Comparison of ENCODE assay signal across 11 mouse cellular contexts in the genomic region with DNA sequence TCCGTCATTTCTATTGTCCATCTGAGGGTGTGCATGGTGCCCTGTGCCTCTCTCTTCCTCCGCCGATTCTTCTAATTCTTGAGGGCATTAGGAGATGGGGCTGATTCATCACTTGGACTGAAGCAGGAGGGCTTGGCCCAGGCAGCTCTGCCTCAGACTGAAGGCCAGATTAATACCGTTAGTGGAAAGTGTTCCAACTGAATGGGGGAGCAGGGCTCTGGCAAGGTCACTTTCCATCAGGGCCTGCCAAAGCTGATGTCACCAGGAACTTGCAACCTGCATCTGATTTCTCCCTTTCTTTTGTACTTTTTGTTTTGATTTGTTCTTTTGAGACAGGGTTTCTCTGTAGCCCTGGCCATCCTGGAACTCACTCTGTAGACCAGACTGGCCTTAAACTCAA.
DNase-seq lines count a peak whose midpoint lies in the region; ATAC-seq and TF ChIP-seq lines count a peak whose summit lies in the region.
"Had no signal": no experiment of that assay in that cellular context is flagged by ENCODE, and none has a peak within 500 bp of the region (broad histone marks: within the 10 kb centered on the region; RNA-seq: fewer than 3 reads in every experiment).

No protein-coding gene starts in this region.

- DNase-seq in limb, embryonic 14.5 days (ENCODE audit: low spot score): peak; percentile 84
- DNase-seq in limb, embryonic 10.5 days (ENCODE audit: low spot score): no peak
- peak; percentile 64 to 77 for DNase-seq in cerebellum, postnatal 25 days
- DNase-seq in heart, postnatal 0 days (ENCODE audit: low spot score): peak; percentile 66
- DNase-seq in testis, postnatal 14 days (ENCODE audit: low spot score): peak; percentile 77
- DNase-seq in right cerebral cortex, adult 18-20 months: no peak
- DNase-seq in layer of hippocampus, adult 18-20 months (ENCODE audit: low spot score in 2 of 2): no peak
- DNase-seq: retina, postnatal 1 day had no signal

- TF ChIP-seq EP300 in heart, postnatal 0 days (IDR thresholded peaks at IDR 0.05; ENCODE audit: low read depth): no peak

- H3K9ac ChIP-seq in limb, embryonic 14.5 days (ENCODE audit: low read depth, low read length, severe bottlenecking): no peak overlapping the region
- no peak overlapping the region for H3K9ac ChIP-seq in heart, postnatal 0 days (replicated peaks; ENCODE audit: low read depth, low read length)
- H3K9ac ChIP-seq: lung, embryonic 15.5 days had no signal

- no peak overlapping the region for H3K4me2 ChIP-seq in limb, embryonic 14.5 days (replicated peaks; ENCODE audit: low read depth, low read length, severe bottlenecking)
- H3K4me2 ChIP-seq in heart, postnatal 0 days (ENCODE audit: low read depth, low read length): no peak overlapping the region
- H3K4me2 ChIP-seq: lung, embryonic 15.5 days had no signal

- no peak overlapping the region for H3K4me3 ChIP-seq in limb, embryonic 14.5 days (replicated peaks; ENCODE audit: low read length)
- no peak overlapping the region for H3K4me3 ChIP-seq in limb, embryonic 10.5 days
- H3K4me3 ChIP-seq in heart, postnatal 0 days (ENCODE audit: low read depth, low read length): no peak overlapping the region
- H3K4me3 ChIP-seq: lung, embryonic 15.5 days had no signal

- no peak for ATAC-seq in limb, embryonic 14.5 days (ENCODE audit: low FRiP score, low read depth)
- ATAC-seq in heart, postnatal 0 days (ENCODE audit: insufficient read depth, low read depth): peak; percentile 69
- ATAC-seq in megakaryocyte progenitor cell, adult 5-6 weeks (replicated peaks; ENCODE audit: poor library complexity): no peak
- ATAC-seq: inflammation-experienced regulatory T-cells, adult 6 months had no signal

- no peak for TF ChIP-seq CTCF in heart, postnatal 0 days (IDR thresholded peaks at IDR 0.05; ENCODE audit: low read depth)

- H3K27me3 ChIP-seq in limb, embryonic 14.5 days (ENCODE audit: control insufficient read depth, insufficient read depth, low read length): no peaks in the 10 kb centered on the region
- no peaks in the 10 kb centered on the region for H3K27me3 ChIP-seq in limb, embryonic 10.5 days (ENCODE audit: low read depth, poor library complexity, severe bottlenecking)
- no peaks in the 10 kb centered on the region for H3K27me3 ChIP-seq in heart, postnatal 0 days (ENCODE audit: control insufficient read depth, insufficient read depth, low read length)
- H3K27me3 ChIP-seq: lung, embryonic 15.5 days had no signal

- H3K4me1 ChIP-seq in limb, embryonic 14.5 days (ENCODE audit: control insufficient read depth, insufficient read depth, low read length): no peaks in the 10 kb centered on the region
- no peaks in the 10 kb centered on the region for H3K4me1 ChIP-seq in limb, embryonic 10.5 days
- H3K4me1 ChIP-seq in heart, postnatal 0 days (ENCODE audit: control insufficient read depth, insufficient read depth): peaks cover 6% of the 10 kb centered on the region; the same call in 1 of the 2 replicates

- no peak for TF ChIP-seq POLR2A in limb, embryonic 14.5 days (IDR thresholded peaks at IDR 0.05; ENCODE audit: borderline replicate concordance, extremely low read depth, insufficient read depth, insufficient read length)

- H3K27ac ChIP-seq in limb, embryonic 14.5 days (replicated peaks; ENCODE audit: low read depth, low read length): 0 out of 2 replicates have a peak overlapping the region, but pooled peaks have one; percentile 34
- H3K27ac ChIP-seq in limb, embryonic 10.5 days: no peak overlapping the region
- peak overlapping the region; percentile 59 for H3K27ac ChIP-seq in heart, postnatal 0 days (ENCODE audit: low read depth)
- H3K27ac ChIP-seq: lung, embryonic 15.5 days had no signal

- no peaks in the 10 kb centered on the region for H3K36me3 ChIP-seq in limb, embryonic 14.5 days (ENCODE audit: control insufficient read depth, insufficient read depth, low read length)
- no peaks in the 10 kb centered on the region for H3K36me3 ChIP-seq in limb, embryonic 10.5 days
- no peaks in the 10 kb centered on the region for H3K36me3 ChIP-seq in heart, postnatal 0 days (replicated peaks; ENCODE audit: control insufficient read depth, insufficient read depth, low read length)
- H3K36me3 ChIP-seq: lung, embryonic 15.5 days had no signal

- 76% methylated on average over 4 of the region's 4 CpGs for WGBS in limb, embryonic 14.5 days
- 85% methylated on average over 4 of the region's 4 CpGs for WGBS in limb, embryonic 10.5 days
- 45% methylated on average over 4 of the region's 4 CpGs for WGBS in heart, postnatal 0 days

- H3K9me3 ChIP-seq in limb, embryonic 14.5 days (ENCODE audit: control insufficient read depth, low read length): no peaks in the 10 kb centered on the region
- no peaks in the 10 kb centered on the region for H3K9me3 ChIP-seq in limb, embryonic 10.5 days (replicated peaks)
- H3K9me3 ChIP-seq in heart, postnatal 0 days (replicated peaks; ENCODE audit: control insufficient read depth, low read length): 0 out of 2 replicates have a peak, but pooled peaks cover 5% of the 10 kb centered on the region
- H3K9me3 ChIP-seq: lung, embryonic 15.5 days had no signal

Comparison
In these comparisons a context has a peak if more than half of its experiments do, and no peak if none do; other contexts are left out.
1. DNase-seq: peak in limb, embryonic 14.5 days (single experiment), cerebellum, postnatal 25 days (2 of 2), heart, postnatal 0 days (single experiment) and testis, postnatal 14 days (single experiment); none in limb, embryonic 10.5 days (single experiment), right cerebral cortex, adult 18-20 months (single experiment) and layer of hippocampus, adult 18-20 months (0 of 2).